Mouse (Mus musculus) ES-E14 (cell line): ENCODE results near the gene Ung.

Experiments used
- HCFC1 ChIP-seq: IDR thresholded peaks from 2 replicates; pipeline ENCODE4 v1.6.1; 2012; ENCODE audit warnings: low read length, inconsistent platforms, borderline replicate concordance; ENCODE audit not compliant: insufficient read depth
- MAFK ChIP-seq: IDR thresholded peaks from 2 replicates; pipeline ENCODE4 v1.6.1; 2014; ENCODE audit warnings: mild to moderate bottlenecking, low read depth, low read length, inconsistent platforms; ENCODE audit not compliant: insufficient read depth
- ZC3H11A ChIP-seq: IDR thresholded peaks from 2 replicates; pipeline ENCODE4 v1.6.1; 2012; ENCODE audit warnings: low read depth, mild to moderate bottlenecking, inconsistent platforms, low read length, borderline replicate concordance

DNA sequence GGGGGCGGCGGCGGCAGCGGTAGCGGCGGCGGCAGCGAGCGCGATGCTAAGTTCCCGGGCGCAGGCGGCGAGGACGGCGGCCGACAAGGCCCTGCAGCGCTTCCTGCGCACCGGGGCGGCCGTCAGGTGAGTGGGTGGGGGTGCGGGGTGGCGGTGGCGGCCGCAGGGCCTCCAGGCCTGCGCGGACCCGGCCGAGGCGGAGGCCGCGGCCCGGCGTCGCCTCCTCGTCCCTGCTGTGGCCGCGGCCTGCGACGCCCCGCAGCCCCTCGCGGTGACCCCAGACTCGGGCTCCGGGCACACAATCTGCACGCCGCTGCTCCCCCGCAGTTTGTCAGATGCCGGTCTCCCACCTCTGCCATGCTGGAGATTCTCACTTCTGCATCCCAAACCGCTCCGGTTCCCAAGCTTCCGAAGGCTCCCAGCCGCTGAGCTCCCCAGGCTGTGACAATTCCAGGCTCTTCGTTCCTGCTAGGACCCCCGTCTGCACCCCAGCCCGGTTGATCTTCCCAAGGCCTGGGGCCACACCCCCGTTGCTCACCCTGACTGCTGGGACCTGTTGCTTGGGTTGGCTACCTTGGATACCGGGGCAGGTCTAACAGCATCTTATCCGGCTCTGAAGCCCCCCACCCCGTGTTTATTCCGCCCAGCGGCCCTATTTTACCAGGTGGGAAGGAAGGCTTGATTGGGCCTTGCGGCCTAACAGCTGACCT, 29.6 kb upstream of the Ung start:
- TF ChIP-seq MAFK (no peak), ZC3H11A (no peak), HCFC1 (no peak)
